Mouse (Mus musculus): ENCODE results near the gene Atox1. TPM values are rescaled to one million over a fixed set of nuclear protein-coding genes. Genes with fewer than 3 reads are reported as not detected.
"Not testable (repeated sequence)": the region's sequence is repeated elsewhere in the genome, so short reads cannot be mapped to it uniquely, and the experiment has no call there.

Gene Atox1
- total and polyA plus RNA-seq, 3 experiments = 258 to 365 TPM; not detected in 1

DNA sequence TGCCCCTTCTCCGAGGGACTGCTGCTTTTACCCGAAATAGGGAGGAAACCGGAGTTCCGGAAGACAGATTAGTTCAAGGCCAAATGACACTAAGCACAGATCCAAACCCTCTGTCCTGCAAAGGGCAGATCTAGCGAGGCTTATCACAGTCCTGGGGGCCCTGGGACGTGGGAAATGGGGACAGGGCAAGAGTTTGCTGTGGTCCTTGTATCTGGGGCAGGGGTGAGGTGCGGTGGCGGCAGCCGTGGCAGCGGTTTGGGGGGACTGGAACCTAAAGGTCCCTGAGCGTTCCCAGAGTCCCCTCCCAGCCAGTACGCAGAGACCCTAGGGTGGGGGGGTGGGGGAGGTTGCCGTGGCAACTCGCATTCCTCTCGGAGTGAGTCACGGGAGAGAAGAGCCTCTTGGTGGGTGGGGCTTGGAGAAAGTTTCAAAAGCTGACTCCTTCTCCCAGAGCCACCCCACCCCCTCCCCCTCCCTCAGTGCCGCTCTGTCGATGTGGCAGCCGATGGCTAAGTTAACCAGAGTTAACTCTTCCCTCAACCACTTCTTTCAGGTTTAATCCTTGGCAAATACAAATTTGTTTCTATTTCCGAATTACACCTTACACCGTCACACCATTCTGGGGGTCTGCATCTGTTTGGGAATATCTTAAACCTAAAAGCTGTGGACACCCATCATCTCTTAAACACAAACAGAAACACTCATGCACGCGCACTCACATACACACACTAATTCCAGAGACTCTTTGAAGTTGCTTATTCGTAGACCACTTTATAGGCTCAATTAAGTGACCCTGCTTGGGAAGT is 42.9 kb downstream of the Atox1 start:
- no peaks in the 10 kb centered on the region for H3K79me2 ChIP-seq (ENCODE audit: control insufficient read depth, insufficient read depth, low read length, poor library complexity)
- DNase-seq (ENCODE audit: low read depth, low spot score) = no peak
- H3K36me3 ChIP-seq (ENCODE audit: control insufficient read depth in 1 of 2, insufficient read depth in 2 of 2, low read length in 2 of 2) = no peaks in the 10 kb centered on the region
- H3K27me3 ChIP-seq (ENCODE audit: control insufficient read depth in 1 of 2, insufficient read depth in 2 of 2, low read length in 2 of 2) = peaks cover 0 to 8% of the 10 kb centered on the region in 2 experiments; a peak in 3 of 4 replicates
- no peak overlapping the region for H3K27ac ChIP-seq (ENCODE audit: control insufficient read depth, low read depth, low read length)
- peaks cover 0 to 5% of the 10 kb centered on the region in 2 experiments; a peak in 1 of 4 replicates for H3K4me1 ChIP-seq (ENCODE audit: control insufficient read depth in 1 of 2, insufficient read depth in 2 of 2, low read length in 2 of 2)
- no peak overlapping the region for H3K9ac ChIP-seq (ENCODE audit: control insufficient read depth, low read depth, low read length, poor library complexity, severe bottlenecking)
- H3K9me3 ChIP-seq (replicated peaks; ENCODE audit: insufficient read depth, low read length) = no peaks in the 10 kb centered on the region
- no peak for TF ChIP-seq SMC3 (IDR thresholded peaks at IDR 0.05; ENCODE audit: low read depth, low read length)
- no peak for TF ChIP-seq KAT2A (conservative IDR thresholded peaks at IDR 0.05; ENCODE audit: low read depth, low read length)
- TF ChIP-seq ELF1 (IDR thresholded peaks at IDR 0.05; ENCODE audit: low read depth, low read length) = no peak
- no peak for TF ChIP-seq BHLHE40 (IDR thresholded peaks at IDR 0.05; ENCODE audit: borderline replicate concordance, low read depth, low read length)
- no peak for TF ChIP-seq POLR2A (IDR thresholded peaks at IDR 0.05; ENCODE audit: control insufficient read depth in 1 of 2, insufficient read depth in 1 of 2, low read depth in 1 of 2, low read length in 2 of 2, poor library complexity in 1 of 2)
- no peak overlapping the region for H3K4me3 ChIP-seq (ENCODE audit: control insufficient read depth in 1 of 2, insufficient read depth in 1 of 2, low read depth in 2 of 2, low read length in 2 of 2)

DNA sequence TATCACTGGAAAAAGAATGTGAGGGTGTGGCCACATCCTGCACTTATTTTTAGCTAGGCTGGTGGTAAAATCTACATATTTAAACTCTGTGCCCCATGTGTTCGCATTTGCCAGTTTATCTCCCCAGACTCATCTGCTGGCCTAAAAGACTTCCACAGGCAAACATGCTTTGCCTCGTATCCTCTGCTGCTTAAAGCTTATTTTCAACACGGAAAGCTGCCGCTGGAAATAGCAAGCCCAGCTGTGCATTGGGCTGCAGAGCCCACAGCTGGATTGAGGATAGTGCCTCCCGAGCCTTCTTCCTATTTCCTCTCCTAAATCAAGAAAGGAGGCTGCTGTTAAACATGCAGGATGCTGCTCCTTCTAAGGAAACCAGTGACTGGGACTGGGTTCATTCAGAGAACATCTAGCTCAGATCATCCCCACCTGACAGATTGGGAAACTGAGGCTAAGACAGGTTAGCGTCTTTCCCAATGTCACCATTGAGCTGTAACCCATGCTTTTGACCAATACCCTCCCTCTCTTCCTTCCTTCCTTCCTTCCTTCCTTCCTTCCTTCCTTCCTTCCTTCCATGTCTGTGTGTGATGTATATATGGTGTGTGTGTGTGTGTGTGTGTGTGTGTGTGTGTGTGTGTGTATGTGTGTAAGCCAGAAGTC is 44.3 kb downstream of the Atox1 start:
- H3K27ac ChIP-seq (ENCODE audit: control insufficient read depth, low read depth, low read length) = no peak overlapping the region

DNA sequence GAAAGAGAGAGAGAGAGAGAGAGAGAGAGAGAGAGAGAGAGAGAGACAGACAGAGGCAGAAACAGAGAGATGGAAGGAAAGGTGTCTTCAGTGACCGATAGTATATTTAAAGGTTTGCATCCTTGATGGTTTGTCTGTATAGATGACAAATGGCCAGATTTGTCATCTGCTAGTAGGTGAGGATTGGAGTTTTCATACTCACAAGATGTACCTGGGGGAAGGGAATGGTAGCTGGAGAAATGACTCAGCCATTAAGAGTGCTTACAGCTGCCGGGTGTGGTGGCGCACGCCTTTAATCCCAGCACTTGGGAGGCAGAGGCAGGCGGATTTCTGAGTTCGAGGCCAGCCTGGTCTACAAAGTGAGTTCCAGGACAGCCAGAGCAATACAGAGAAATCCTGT is 45.3 kb downstream of the Atox1 start:
- peaks cover 7 to 16% of the 10 kb centered on the region in 2 experiments for H3K27me3 ChIP-seq (ENCODE audit: control insufficient read depth in 1 of 2, insufficient read depth in 2 of 2, low read length in 2 of 2)
- not testable (repeated sequence) for H3K79me2 ChIP-seq (ENCODE audit: control insufficient read depth, insufficient read depth, low read length, poor library complexity); DNase-seq (ENCODE audit: low read depth, low spot score); H3K27ac ChIP-seq (ENCODE audit: control insufficient read depth, low read depth, low read length); H3K9me3 ChIP-seq (replicated peaks; ENCODE audit: insufficient read depth, low read length); H3K9ac ChIP-seq (ENCODE audit: control insufficient read depth, low read depth, low read length, poor library complexity, severe bottlenecking); H3K36me3 ChIP-seq (ENCODE audit: control insufficient read depth in 1 of 2, insufficient read depth in 2 of 2, low read length in 2 of 2); H3K4me1 ChIP-seq (ENCODE audit: control insufficient read depth in 1 of 2, insufficient read depth in 2 of 2, low read length in 2 of 2); H3K4me3 ChIP-seq (ENCODE audit: control insufficient read depth in 1 of 2, insufficient read depth in 1 of 2, low read depth in 2 of 2, low read length in 2 of 2)

More for the DNA sequence above, 44.3 kb downstream of the Atox1 start:
- no peaks in the 10 kb centered on the region for H3K79me2 ChIP-seq (ENCODE audit: control insufficient read depth, insufficient read depth, low read length, poor library complexity)
- no peak for DNase-seq (ENCODE audit: low read depth, low spot score)
- H3K9me3 ChIP-seq (replicated peaks; ENCODE audit: insufficient read depth, low read length) = no peaks in the 10 kb centered on the region
- H3K36me3 ChIP-seq (ENCODE audit: control insufficient read depth in 1 of 2, insufficient read depth in 2 of 2, low read length in 2 of 2) = no peaks in the 10 kb centered on the region
- peaks cover 0 to 5% of the 10 kb centered on the region in 2 experiments; a peak in 1 of 4 replicates for H3K4me1 ChIP-seq (ENCODE audit: control insufficient read depth in 1 of 2, insufficient read depth in 2 of 2, low read length in 2 of 2)
- TF ChIP-seq ZNF384 (IDR thresholded peaks at IDR 0.05; ENCODE audit: low read depth, low read length) (no peak), TCF12 (IDR thresholded peaks at IDR 0.05; ENCODE audit: low read depth, low read length) (no peak), MEF2A (IDR thresholded peaks at IDR 0.05; ENCODE audit: extremely low read depth, insufficient replicate concordance, low read depth, low read length, poor library complexity, severe bottlenecking) (no peak), USF1 (IDR thresholded peaks at IDR 0.05; ENCODE audit: low read depth, low read length) (no peak), MYC (IDR thresholded peaks at IDR 0.05; ENCODE audit: low read depth, low read length) (no peak), KAT2A (conservative IDR thresholded peaks at IDR 0.05; ENCODE audit: low read depth, low read length) (no peak), GABPA (IDR thresholded peaks at IDR 0.05; ENCODE audit: low read depth, low read length) (no peak), MAZ (IDR thresholded peaks at IDR 0.05; ENCODE audit: low read depth, low read length) (no peak), JUND (IDR thresholded peaks at IDR 0.05; ENCODE audit: low read depth, low read length) (no peak), SIN3A (IDR thresholded peaks at IDR 0.05; ENCODE audit: low read length) (no peak), POLR2A (IDR thresholded peaks at IDR 0.05; ENCODE audit: control insufficient read depth in 1 of 2, insufficient read depth in 1 of 2, low read depth in 1 of 2, low read length in 2 of 2, poor library complexity in 1 of 2) (no peak), MAFK (IDR thresholded peaks at IDR 0.05; ENCODE audit: borderline replicate concordance, low read depth, low read length) (no peak), ELF1 (IDR thresholded peaks at IDR 0.05; ENCODE audit: low read depth, low read length) (no peak), USF2 (IDR thresholded peaks at IDR 0.05; ENCODE audit: borderline replicate concordance in 1 of 2, insufficient read depth in 1 of 2, low read depth in 1 of 2, low read length in 2 of 2) (no peak), TAL1 (IDR thresholded peaks at IDR 0.05; ENCODE audit: low read length) (no peak), CHD1 (IDR thresholded peaks at IDR 0.05; ENCODE audit: low read depth, low read length) (no peak), HCFC1 (IDR thresholded peaks at IDR 0.05; ENCODE audit: low read depth, low read length) (no peak), CHD2 (IDR thresholded peaks at IDR 0.05; ENCODE audit: low read length) (no peak), SMC3 (IDR thresholded peaks at IDR 0.05; ENCODE audit: low read depth, low read length) (no peak), ZKSCAN1 (IDR thresholded peaks at IDR 0.05; ENCODE audit: low read depth, low read length) (no peak)
- no peak overlapping the region for H3K9ac ChIP-seq (ENCODE audit: control insufficient read depth, low read depth, low read length, poor library complexity, severe bottlenecking)
- H3K4me3 ChIP-seq (ENCODE audit: control insufficient read depth in 1 of 2, insufficient read depth in 1 of 2, low read depth in 2 of 2, low read length in 2 of 2) = no peak overlapping the region
- peaks cover 6 to 9% of the 10 kb centered on the region in 2 experiments for H3K27me3 ChIP-seq (ENCODE audit: control insufficient read depth in 1 of 2, insufficient read depth in 2 of 2, low read length in 2 of 2)

Measured in MEL (cell line).